Mouse (Mus musculus) heart, postnatal 10 days (tissue): ENCODE data around the gene Trim8. TPM values are rescaled to one million over a fixed set of nuclear protein-coding genes. Genes with fewer than 3 reads are reported as not detected.

Experiments used
- DNase-seq, 2 experiments: peaks; one replicate each; pipeline ENCODE4 v3.0.0; 2021
- intact Hi-C: fragments of 180-260 bp; cut with DNase I; formaldehyde crosslinking; loops from one replicate; pipeline ENCODE4 v1.15.1; 2025
- total RNA-seq, 2 experiments: library from RNA; stranded (reverse); gene quantifications; 2 replicates each; pipeline ENCODE4 v1.2.3; 2021

Gene Trim8
- total RNA-seq, 2 experiments from 2014 or later = 49.9 to 50.6 TPM

GRCm38 (mm10) chr19:46521698-46522097, 20.2 kb downstream of the Trim8 start:
- DNase-seq = no peak
- intact Hi-C loops = no loop called here

GRCm38 (mm10) chr19:46522433-46523044, 21.0 kb downstream of the Trim8 start:
- intact Hi-C loops = no loop called here
- DNase-seq = peak in 1 of 2 experiments; percentile 54

GRCm38 (mm10) chr19:46523131-46523479, 21.6 kb downstream of the Trim8 start:
- intact Hi-C loops = no loop called here
- no peak for DNase-seq

GRCm38 (mm10) chr19:46523480-46524151, 22.1 kb downstream of the Trim8 start:
- intact Hi-C loops = loop anchor here (2.0 kb wide), 1 partner anchor 19 kb away; no protein-coding TSS in a partner anchor

GRCm38 (mm10) chr19:46524152-46524544, 22.6 kb downstream of the Trim8 start:
- DNase-seq = no peak
- intact Hi-C loops = loop anchor here (2.0 kb wide), 1 partner anchor 19 kb away; no protein-coding TSS in a partner anchor

More at GRCm38 (mm10) chr19:46523480-46524151, 22.1 kb downstream of the Trim8 start:
- DNase-seq = peak; percentile 78 to 80

- DNase-seq = peak; percentile 90
- intact Hi-C loops = loop anchor here (2.0 kb wide), 1 partner anchor 20 kb away; no protein-coding TSS in a partner anchor
These were observed 23.3 kb downstream of the Trim8 start for GRCm38 (mm10) chr19:46524601-46525321.

- intact Hi-C loops = loop anchor here (2.0 kb wide), 1 partner anchor 21 kb away; no protein-coding TSS in a partner anchor
- peak in 1 of 2 experiments; percentile 27 for DNase-seq
These were observed 24.5 kb downstream of the Trim8 start for GRCm38 (mm10) chr19:46525691-46526631.

- intact Hi-C loops = no loop called here
- peak in 1 of 2 experiments; percentile 30 for DNase-seq
These were observed 26.4 kb downstream of the Trim8 start for GRCm38 (mm10) chr19:46527632-46528528.

- intact Hi-C loops = no loop called here
- DNase-seq = peak; percentile 83 to 84
These were observed 27.2 kb downstream of the Trim8 start for GRCm38 (mm10) chr19:46528529-46529213.

GRCm38 (mm10) chr19:46529601-46530448, 28.3 kb downstream of the Trim8 start:
- intact Hi-C loops = no loop called here
- peak in 1 of 2 experiments; percentile 39 for DNase-seq

- intact Hi-C loops = no loop called here
- DNase-seq = peak in 1 of 2 experiments; percentile 33
These were observed 29.0 kb downstream of the Trim8 start for GRCm38 (mm10) chr19:46530449-46530990.

GRCm38 (mm10) chr19:46531071-46532030, 29.8 kb downstream of the Trim8 start:
- intact Hi-C loops = loop anchor here (2.0 kb wide), 1 partner anchor 25 kb away; no protein-coding TSS in a partner anchor
- DNase-seq = peak; percentile 58 to 68

GRCm38 (mm10) chr19:46532031-46532688, 30.7 kb downstream of the Trim8 start:
- peak; percentile 80 to 85 for DNase-seq
- intact Hi-C loops = loop anchor here (2.0 kb wide), 1 partner anchor 25 kb away; no protein-coding TSS in a partner anchor

GRCm38 (mm10) chr19:46533066-46533465, 31.6 kb downstream of the Trim8 start:
- peak in 1 of 2 experiments; percentile 8 for DNase-seq
- intact Hi-C loops = loop anchor here (2.0 kb wide), 1 partner anchor 24 kb away; no protein-coding TSS in a partner anchor

- DNase-seq = no peak
- intact Hi-C loops = loop anchor here (2.0 kb wide), 1 partner anchor 23 kb away; no protein-coding TSS in a partner anchor
These were observed 32.0 kb downstream of the Trim8 start for GRCm38 (mm10) chr19:46533525-46533924.
